Mouse (Mus musculus) left cerebral cortex, postnatal 36 days (tissue): ENCODE results near the gene Rapgef5. TPM values are rescaled to one million over a fixed set of nuclear protein-coding genes. Genes with fewer than 3 reads are reported as not detected.

Experiments
- DNase-seq, 2 experiments: peaks; one replicate each; pipeline ENCODE4 v3.0.0; 2021 to 2022; ENCODE audit warnings: low spot score in 2 of 2, mixed read lengths in 1 of 2
- intact Hi-C: fragments of 180-260 bp; cut with DNase I; formaldehyde crosslinking; loops from one replicate; pipeline ENCODE4 v1.15.1; 2025
- total RNA-seq, 2 experiments: library from RNA; stranded (reverse); gene quantifications; 2 replicates each; pipeline ENCODE4 v1.2.3; 2021

Rapgef5 gene
- total RNA-seq, 2 experiments from 2014 or later, result 156 to 162 TPM

DNA sequence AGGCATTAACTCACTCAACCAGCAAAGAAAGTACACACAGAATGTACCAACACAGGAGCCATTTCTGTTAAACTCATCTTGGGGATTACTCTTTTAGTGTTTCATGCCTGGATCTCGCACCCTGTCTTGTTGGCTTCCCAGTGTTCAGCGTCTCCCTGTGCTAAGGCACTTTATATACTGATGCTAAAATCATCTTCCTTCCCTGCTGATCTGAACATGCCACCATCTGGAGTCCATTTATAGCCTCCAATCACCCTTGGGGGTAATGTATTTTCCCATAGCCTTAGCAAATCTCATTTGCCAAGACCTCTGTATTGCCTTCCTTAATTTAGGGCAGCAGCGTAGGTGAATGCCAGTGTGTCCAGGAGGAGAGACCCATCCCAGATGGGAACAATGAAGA, 11.6 kb downstream of the Rapgef5 start:
- intact Hi-C loops, result no loop called here
- DNase-seq, result peak; percentile 33 to 44

DNA sequence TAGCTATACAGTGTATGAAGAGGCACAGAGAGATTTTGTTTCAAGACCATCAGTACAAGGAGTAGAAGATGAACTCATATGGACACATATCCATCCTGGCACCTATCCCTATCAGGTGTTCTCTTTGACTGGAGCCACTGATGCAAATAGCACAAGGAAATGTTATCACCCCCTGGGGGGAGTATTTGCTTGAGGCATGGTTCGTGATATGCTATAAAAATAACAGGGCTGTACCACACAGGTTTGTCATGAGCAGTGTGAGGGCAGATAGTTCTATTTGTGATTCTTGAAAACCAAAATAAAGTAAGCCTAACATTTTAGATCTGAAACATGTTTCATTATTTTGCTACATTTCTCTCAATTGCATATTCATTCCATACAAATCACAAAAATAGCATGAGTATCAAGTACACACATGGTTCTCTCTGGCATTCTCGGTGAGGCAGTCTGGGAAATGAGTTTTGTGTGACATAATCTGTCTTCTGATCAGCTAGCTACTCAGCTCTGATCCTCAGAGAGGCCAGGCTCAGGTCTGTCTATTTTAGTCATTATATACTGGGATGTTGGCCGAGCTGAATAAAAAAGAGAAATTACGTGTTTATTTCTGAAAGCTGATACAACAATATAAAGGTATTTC, 12.3 kb downstream of the Rapgef5 start:
- DNase-seq, result peak in 1 of 2 experiments; percentile 22
- intact Hi-C loops, result no loop called here

- peak in 1 of 2 experiments; percentile 14 for DNase-seq
- intact Hi-C loops, result loop anchor here (5.0 kb wide), 3 partner anchors 34 to 49 kb away; no protein-coding TSS in a partner anchor
Observed at GRCm38 (mm10) chr12:117531106-117531505, 14.8 kb downstream of the Rapgef5 start.

- DNase-seq, result peak; percentile 66 to 73
- intact Hi-C loops, result loop anchor here (2.0 to 5.0 kb wide), 4 partner anchors 34 to 95 kb away; no protein-coding TSS in a partner anchor
Observed at GRCm38 (mm10) chr12:117533176-117534086, 17.2 kb downstream of the Rapgef5 start.

GRCm38 (mm10) chr12:117534087-117534751, 17.9 kb downstream of the Rapgef5 start:
- intact Hi-C loops, result loop anchor here (2.0 to 5.0 kb wide), 4 partner anchors 33 to 95 kb away; no protein-coding TSS in a partner anchor
- DNase-seq, result peak; percentile 63 to 66

DNA sequence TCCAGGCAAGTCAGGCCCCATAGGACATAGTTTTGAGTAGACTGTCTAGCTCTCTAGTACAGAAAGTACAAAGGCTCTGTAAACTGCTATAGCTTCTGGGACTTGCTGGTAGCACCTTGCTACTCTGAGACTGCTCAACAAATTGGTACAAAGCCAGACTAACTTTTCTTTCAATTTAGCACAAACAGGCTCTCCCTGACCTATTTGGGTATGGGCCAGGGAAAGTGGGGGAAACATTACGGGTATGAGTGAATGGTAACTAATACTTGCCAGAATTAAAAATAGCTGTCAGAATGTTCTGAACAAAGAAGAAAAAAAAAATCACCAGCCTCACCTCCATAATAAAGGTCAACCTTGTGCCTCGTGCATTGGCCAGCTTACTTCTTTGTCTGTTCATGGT, 24.1 kb downstream of the Rapgef5 start:
- intact Hi-C loops, result no loop called here

GRCm38 (mm10) chr12:117545277-117545676, 29.0 kb downstream of the Rapgef5 start:
- intact Hi-C loops, result no loop called here
- DNase-seq, result no peak

More for the DNA sequence above, 24.1 kb downstream of the Rapgef5 start:
- DNase-seq, result no peak

GRCm38 (mm10) chr12:117553353-117553752, 37.1 kb downstream of the Rapgef5 start:
- intact Hi-C loops, result no loop called here
- DNase-seq, result no peak

DNA sequence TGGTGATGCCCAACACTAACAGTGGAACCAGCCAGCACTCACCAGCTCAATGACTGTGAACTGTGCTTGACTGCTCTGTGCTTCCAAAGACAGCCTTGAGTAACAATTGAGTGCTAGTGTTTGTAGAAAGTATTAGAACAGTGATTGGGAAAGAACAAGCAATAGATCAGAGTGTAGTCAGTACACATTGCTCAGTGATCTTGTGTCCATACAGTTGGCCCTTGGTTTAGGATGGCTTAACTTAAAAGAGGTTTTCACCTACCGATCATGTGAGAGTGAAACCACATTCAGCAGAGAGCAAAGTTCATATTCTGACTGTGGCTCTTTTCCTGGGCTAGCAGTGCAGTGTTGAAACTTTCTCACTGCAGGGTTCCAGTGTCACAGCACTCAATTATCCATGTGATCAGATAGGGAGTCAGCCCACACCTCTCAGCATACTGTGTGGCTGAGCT, 38.4 kb downstream of the Rapgef5 start:
- DNase-seq, result no peak
- intact Hi-C loops, result no loop called here

DNA sequence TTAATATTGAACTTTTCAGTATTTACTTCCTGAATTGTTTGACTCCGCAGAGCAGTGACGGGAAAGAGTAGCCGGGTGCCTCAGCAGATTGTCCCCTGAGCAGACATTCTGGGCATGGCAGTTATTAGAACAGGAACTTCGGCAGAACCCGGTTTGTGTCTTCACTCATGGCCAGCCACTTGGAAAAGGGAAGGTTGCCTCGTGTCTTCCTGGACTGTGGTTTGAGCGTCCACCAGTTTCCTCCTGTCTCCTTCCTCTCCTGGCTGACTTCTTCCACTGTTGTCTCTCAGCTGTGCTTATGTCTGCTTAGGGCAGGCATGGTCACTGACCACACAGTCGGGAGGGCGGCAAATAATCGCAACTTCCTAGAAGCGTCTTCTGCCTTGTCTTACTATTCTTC, 44.2 kb downstream of the Rapgef5 start:
- no peak for DNase-seq
- intact Hi-C loops, result no loop called here

GRCm38 (mm10) chr12:117561411-117562059, 45.3 kb downstream of the Rapgef5 start:
- intact Hi-C loops, result no loop called here
- no peak for DNase-seq

GRCm38 (mm10) chr12:117562085-117562484, 45.8 kb downstream of the Rapgef5 start:
- intact Hi-C loops, result no loop called here
- DNase-seq, result no peak

GRCm38 (mm10) chr12:117563859-117564258, 47.6 kb downstream of the Rapgef5 start:
- DNase-seq, result no peak
- intact Hi-C loops, result no loop called here

DNA sequence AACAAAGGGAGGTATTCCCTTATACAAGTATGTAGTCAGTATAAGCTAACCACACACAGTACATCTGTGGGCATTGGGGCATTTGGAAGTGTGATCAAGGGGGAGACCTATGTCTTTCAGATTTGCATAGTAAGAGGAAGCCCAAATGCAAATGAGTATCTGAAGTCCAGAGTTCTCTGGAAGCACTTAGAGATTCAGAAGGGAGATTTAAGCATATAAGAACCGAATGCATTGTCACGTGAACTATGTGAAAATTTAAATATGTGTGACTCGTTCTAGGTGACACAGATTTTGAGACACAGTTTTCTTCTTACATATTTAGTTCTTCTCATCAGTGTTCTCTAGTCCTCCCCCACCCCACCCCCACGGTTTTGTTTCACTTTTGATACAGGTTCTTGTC, 50.0 kb downstream of the Rapgef5 start:
- intact Hi-C loops, result loop anchor here (5.0 kb wide), 1 partner anchor 34 kb away; no protein-coding TSS in a partner anchor

GRCm38 (mm10) chr12:117569671-117570070, 53.4 kb downstream of the Rapgef5 start:
- intact Hi-C loops, result loop anchor here (5.0 kb wide), 1 partner anchor 37 kb away; no protein-coding TSS in a partner anchor
- no peak for DNase-seq

More for the DNA sequence above, 50.0 kb downstream of the Rapgef5 start:
- no peak for DNase-seq

- intact Hi-C loops, result loop anchor here (5.0 kb wide), 1 partner anchor 157 kb away; no protein-coding TSS in a partner anchor
- DNase-seq, result peak in 1 of 2 experiments; percentile 34
Observed at GRCm38 (mm10) chr12:117584256-117584655, 68.0 kb downstream of the Rapgef5 start.

DNA sequence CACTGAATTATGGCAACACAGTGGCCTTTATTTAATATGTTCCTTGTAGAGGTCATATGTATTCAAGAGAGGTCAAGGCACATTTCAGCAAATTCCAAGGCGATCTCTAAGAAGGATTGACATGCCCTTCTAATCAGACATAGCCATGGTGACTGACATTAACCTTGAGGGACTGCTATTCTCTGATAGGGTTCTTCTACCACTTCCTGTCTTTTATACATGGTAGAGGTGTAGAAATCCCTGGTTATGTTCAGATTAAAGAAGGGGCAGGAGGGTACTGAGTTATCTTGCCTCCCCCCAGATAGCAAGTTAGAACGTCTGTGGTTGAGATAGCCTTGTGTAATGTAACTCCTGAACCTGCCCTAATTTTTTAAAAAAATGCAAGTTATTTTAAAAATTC, 69.1 kb downstream of the Rapgef5 start:
- no peak for DNase-seq
- intact Hi-C loops, result no loop called here

GRCm38 (mm10) chr12:117586124-117586523, 69.8 kb downstream of the Rapgef5 start:
- intact Hi-C loops, result loop anchor here (2.0 kb wide), 1 partner anchor 179 kb away; no protein-coding TSS in a partner anchor
- peak; percentile 47 to 67 for DNase-seq

GRCm38 (mm10) chr12:117589186-117589585, 72.9 kb downstream of the Rapgef5 start:
- DNase-seq, result no peak
- intact Hi-C loops, result no loop called here
